Mouse (Mus musculus): Measurements from ENCODE around the gene Tmem214.

GRCm38 (mm10) chr5:30863852-30864251 lies 4.0 kb upstream of the Tmem214 start:
- TF ChIP-seq CTCF (IDR thresholded peaks at IDR 0.05; ENCODE audit: extremely low read depth, insufficient read depth, insufficient read length, insufficient replicate concordance) (no peak), POLR2A (IDR thresholded peaks at IDR 0.05; ENCODE audit: low read depth, low read length) (no peak)

Data from spleen, adult 2 months (tissue).